Mouse (Mus musculus): ENCODE results near the gene Gm28635. TPM values are rescaled to one million over a fixed set of nuclear protein-coding genes. Genes with fewer than 3 reads are reported as not detected.

The Gm28635 gene
- polyA plus RNA-seq, 1 experiment from 2014 or later: not detected

- no peak overlapping the region for H3K9ac ChIP-seq (ENCODE audit: low read depth, low read length)
- H3K9me3 ChIP-seq (replicated peaks; ENCODE audit: control insufficient read depth, low read length, poor library complexity, severe bottlenecking): no peaks in the 10 kb centered on the region
- H3K4me3 ChIP-seq (ENCODE audit: low read depth, low read length): no peak overlapping the region
- H3K27me3 ChIP-seq (ENCODE audit: control insufficient read depth, insufficient read depth, low read depth, low read length): no peaks in the 10 kb centered on the region
- 100% methylated on average over 1 of the region's 1 CpGs for WGBS
- peaks cover 14% of the 10 kb centered on the region for H3K36me3 ChIP-seq (ENCODE audit: control insufficient read depth, insufficient read depth, low read length)
- no peak overlapping the region for H3K27ac ChIP-seq (ENCODE audit: low read length)
- no peaks in the 10 kb centered on the region for H3K4me1 ChIP-seq (ENCODE audit: control insufficient read depth, insufficient read depth, low read length)
- ATAC-seq: no peak
- no peak overlapping the region for H3K4me2 ChIP-seq (ENCODE audit: low read length)
Observed at GRCm38 (mm10) chr2:84597123-84597522, 80.7 kb downstream of the Gm28635 start.

- 94% methylated on average over 8 of the region's 8 CpGs for WGBS
- H3K9ac ChIP-seq (ENCODE audit: low read depth, low read length): no peak overlapping the region
- no peaks in the 10 kb centered on the region; the same call in 1 of the 2 replicates for H3K36me3 ChIP-seq (ENCODE audit: control insufficient read depth, insufficient read depth, low read length)
- no peaks in the 10 kb centered on the region for H3K27me3 ChIP-seq (ENCODE audit: control insufficient read depth, insufficient read depth, low read depth, low read length)
- no peaks in the 10 kb centered on the region for H3K9me3 ChIP-seq (replicated peaks; ENCODE audit: control insufficient read depth, low read length, poor library complexity, severe bottlenecking)
- H3K4me3 ChIP-seq (ENCODE audit: low read depth, low read length): no peak overlapping the region
- no peak overlapping the region for H3K27ac ChIP-seq (ENCODE audit: low read length)
- ATAC-seq: no peak
- H3K4me1 ChIP-seq (ENCODE audit: control insufficient read depth, insufficient read depth, low read length): no peaks in the 10 kb centered on the region
- H3K4me2 ChIP-seq (ENCODE audit: low read length): no peak overlapping the region
Observed at GRCm38 (mm10) chr2:84592801-84593200, 85.0 kb downstream of the Gm28635 start.

- H3K9me3 ChIP-seq (replicated peaks; ENCODE audit: control insufficient read depth, low read length, poor library complexity, severe bottlenecking): no peaks in the 10 kb centered on the region
- no peak overlapping the region for H3K4me2 ChIP-seq (ENCODE audit: low read length)
- H3K4me3 ChIP-seq (ENCODE audit: low read depth, low read length): no peak overlapping the region
- WGBS: 80% methylated on average over 8 of the region's 8 CpGs
- no peak overlapping the region for H3K27ac ChIP-seq (ENCODE audit: low read length)
- H3K9ac ChIP-seq (ENCODE audit: low read depth, low read length): no peak overlapping the region
- no peaks in the 10 kb centered on the region for H3K36me3 ChIP-seq (ENCODE audit: control insufficient read depth, insufficient read depth, low read length)
- ATAC-seq: no peak
- no peaks in the 10 kb centered on the region for H3K4me1 ChIP-seq (ENCODE audit: control insufficient read depth, insufficient read depth, low read length)
- H3K27me3 ChIP-seq (ENCODE audit: control insufficient read depth, insufficient read depth, low read depth, low read length): no peaks in the 10 kb centered on the region
Observed at GRCm38 (mm10) chr2:84585700-84586099, 92.1 kb downstream of the Gm28635 start.

GRCm38 (mm10) chr2:84582286-84582685, 95.6 kb downstream of the Gm28635 start:
- Histone ChIP-seq H3K27me3 (ENCODE audit: control insufficient read depth, insufficient read depth, low read depth, low read length) (no peaks in the 10 kb centered on the region), H3K9me3 (replicated peaks; ENCODE audit: control insufficient read depth, low read length, poor library complexity, severe bottlenecking) (no peaks in the 10 kb centered on the region), H3K4me1 (ENCODE audit: control insufficient read depth, insufficient read depth, low read length) (no peaks in the 10 kb centered on the region), H3K4me2 (ENCODE audit: low read length) (no peak overlapping the region), H3K4me3 (ENCODE audit: low read depth, low read length) (no peak overlapping the region), H3K9ac (ENCODE audit: low read depth, low read length) (no peak overlapping the region), H3K27ac (ENCODE audit: low read length) (no peak overlapping the region), H3K36me3 (ENCODE audit: control insufficient read depth, insufficient read depth, low read length) (no peaks in the 10 kb centered on the region)
- WGBS: 88% methylated on average over 5 of the region's 5 CpGs
- no peak for ATAC-seq

GRCm38 (mm10) chr2:84581208-84581607, 96.6 kb downstream of the Gm28635 start:
- H3K27me3 ChIP-seq (ENCODE audit: control insufficient read depth, insufficient read depth, low read depth, low read length): no peaks in the 10 kb centered on the region
- H3K4me1 ChIP-seq (ENCODE audit: control insufficient read depth, insufficient read depth, low read length): no peaks in the 10 kb centered on the region
- no peaks in the 10 kb centered on the region for H3K36me3 ChIP-seq (ENCODE audit: control insufficient read depth, insufficient read depth, low read length)
- no peak overlapping the region for H3K4me2 ChIP-seq (ENCODE audit: low read length)
- H3K9ac ChIP-seq (ENCODE audit: low read depth, low read length): no peak overlapping the region
- no peaks in the 10 kb centered on the region for H3K9me3 ChIP-seq (replicated peaks; ENCODE audit: control insufficient read depth, low read length, poor library complexity, severe bottlenecking)
- 94% methylated on average over 2 of the region's 3 CpGs for WGBS
- ATAC-seq: no peak
- no peak overlapping the region for H3K27ac ChIP-seq (ENCODE audit: low read length)
- H3K4me3 ChIP-seq (ENCODE audit: low read depth, low read length): no peak overlapping the region

- no peak overlapping the region for H3K27ac ChIP-seq (ENCODE audit: low read length)
- H3K27me3 ChIP-seq (ENCODE audit: control insufficient read depth, insufficient read depth, low read depth, low read length): no peaks in the 10 kb centered on the region
- ATAC-seq: no peak
- H3K9me3 ChIP-seq (replicated peaks; ENCODE audit: control insufficient read depth, low read length, poor library complexity, severe bottlenecking): no peaks in the 10 kb centered on the region
- no peak overlapping the region for H3K9ac ChIP-seq (ENCODE audit: low read depth, low read length)
- 93% methylated on average over 2 of the region's 2 CpGs for WGBS
- H3K4me3 ChIP-seq (ENCODE audit: low read depth, low read length): no peak overlapping the region
- no peak overlapping the region for H3K4me2 ChIP-seq (ENCODE audit: low read length)
- H3K4me1 ChIP-seq (ENCODE audit: control insufficient read depth, insufficient read depth, low read length): no peaks in the 10 kb centered on the region
- H3K36me3 ChIP-seq (ENCODE audit: control insufficient read depth, insufficient read depth, low read length): no peaks in the 10 kb centered on the region
Observed at GRCm38 (mm10) chr2:84579311-84579710, 98.5 kb downstream of the Gm28635 start.

- Histone ChIP-seq H3K27ac (ENCODE audit: low read length) (no peak overlapping the region), H3K9me3 (replicated peaks; ENCODE audit: control insufficient read depth, low read length, poor library complexity, severe bottlenecking) (no peaks in the 10 kb centered on the region), H3K4me2 (ENCODE audit: low read length) (no peak overlapping the region), H3K9ac (ENCODE audit: low read depth, low read length) (no peak overlapping the region), H3K4me1 (ENCODE audit: control insufficient read depth, insufficient read depth, low read length) (no peaks in the 10 kb centered on the region), H3K36me3 (ENCODE audit: control insufficient read depth, insufficient read depth, low read length) (no peaks in the 10 kb centered on the region), H3K4me3 (ENCODE audit: low read depth, low read length) (no peak overlapping the region), H3K27me3 (ENCODE audit: control insufficient read depth, insufficient read depth, low read depth, low read length) (no peaks in the 10 kb centered on the region)
- no peak for ATAC-seq
- WGBS: 97% methylated on average over 4 of the region's 4 CpGs
Observed at GRCm38 (mm10) chr2:84574130-84574529, 103.7 kb downstream of the Gm28635 start.

GRCm38 (mm10) chr2:84556888-84557514, 120.8 kb downstream of the Gm28635 start:
- H3K9me3 ChIP-seq (replicated peaks; ENCODE audit: control insufficient read depth, low read length, poor library complexity, severe bottlenecking): no peaks in the 10 kb centered on the region
- H3K36me3 ChIP-seq (ENCODE audit: control insufficient read depth, insufficient read depth, low read length): no peaks in the 10 kb centered on the region
- ATAC-seq: no peak
- 50% methylated on average over 10 of the region's 10 CpGs for WGBS
- H3K4me2 ChIP-seq (ENCODE audit: low read length): no peak overlapping the region
- no peak overlapping the region for H3K4me3 ChIP-seq (ENCODE audit: low read depth, low read length)
- H3K27ac ChIP-seq (ENCODE audit: low read length): no peak overlapping the region
- H3K4me1 ChIP-seq (ENCODE audit: control insufficient read depth, insufficient read depth, low read length): 0 out of 2 replicates have a peak, but pooled peaks cover 2% of the 10 kb centered on the region
- no peak overlapping the region for H3K9ac ChIP-seq (ENCODE audit: low read depth, low read length)
- H3K27me3 ChIP-seq (ENCODE audit: control insufficient read depth, insufficient read depth, low read depth, low read length): no peaks in the 10 kb centered on the region

All from midbrain, embryonic 16.5 days (tissue).